8 mouse cellular contexts compared by ENCODE assay signal in genomic region chr1:93512351-93512690, GRCm38 (mm10). TPM values are rescaled to one million over a fixed set of nuclear protein-coding genes. Genes with fewer than 3 reads are reported as not detected.
A peak's percentile ranks its signal among the peaks of the same experiment; 100 is the strongest.
DNase-seq lines count a peak whose midpoint lies in the region; ATAC-seq and TF ChIP-seq lines count a peak whose summit lies in the region.

No protein-coding gene starts in this region.

- H3K79me2 ChIP-seq in heart, adult 2 months (replicated peaks; ENCODE audit: control insufficient read depth, insufficient read depth, low read length) = peaks cover 4% of the 10 kb centered on the region

- H3K4me3 ChIP-seq in heart, adult 2 months = peak overlapping the region; percentile 76
- peak overlapping the region; percentile 72 for H3K4me3 ChIP-seq in ES-Bruce4 (ENCODE audit: low read depth, low read length)
- peak overlapping the region; percentile 61 for H3K4me3 ChIP-seq in forebrain, postnatal 0 days (ENCODE audit: low read depth, low read length)

- H3K27ac ChIP-seq in heart, adult 2 months = peak overlapping the region; percentile 81
- H3K27ac ChIP-seq in ES-Bruce4 (ENCODE audit: insufficient read depth, low read length) = no peak overlapping the region
- 0 out of 2 replicates have a peak overlapping the region, but pooled peaks have one; percentile 43 for H3K27ac ChIP-seq in forebrain, postnatal 0 days (ENCODE audit: low read depth, low read length)

- no peaks in the 10 kb centered on the region for H3K36me3 ChIP-seq in heart, adult 2 months (ENCODE audit: control insufficient read depth, insufficient read depth, low read length)
- H3K36me3 ChIP-seq in ES-Bruce4 (ENCODE audit: control insufficient read depth, insufficient read depth, low read length, poor library complexity, severe bottlenecking) = peaks cover 6% of the 10 kb centered on the region
- H3K36me3 ChIP-seq in forebrain, postnatal 0 days (ENCODE audit: insufficient read depth) = peaks cover 17% of the 10 kb centered on the region

- no peaks in the 10 kb centered on the region for H3K9me3 ChIP-seq in ES-Bruce4 (replicated peaks; ENCODE audit: control insufficient read depth, insufficient read depth, low read length, poor library complexity, severe bottlenecking)
- no peaks in the 10 kb centered on the region for H3K9me3 ChIP-seq in forebrain, postnatal 0 days (ENCODE audit: low read length)

- intact Hi-C loops in heart, adult 2 months (cut with DNase I) = loop anchor here (5.0 kb wide), 3 partner anchors 125 to 290 kb away; partner anchors contain the start of genes Dtymk and Ing5
- intact Hi-C loops in left cerebral cortex, postnatal 10 days (cut with DNase I) = no loop called here

- no peak for TF ChIP-seq CTCF in heart, adult 2 months (IDR thresholded peaks at IDR 0.05)
- no peak for TF ChIP-seq CTCF in ES-Bruce4 (IDR thresholded peaks at IDR 0.05; ENCODE audit: low read depth, low read length)
- no peak for TF ChIP-seq CTCF in forebrain, postnatal 0 days (IDR thresholded peaks at IDR 0.05; ENCODE audit: low read depth)

- H3K9ac ChIP-seq in heart, adult 2 months (ENCODE audit: low read depth, low read length) = peak overlapping the region; percentile 82
- H3K9ac ChIP-seq in ES-Bruce4 (ENCODE audit: low read depth, poor library complexity, severe bottlenecking) = peak overlapping the region; percentile 39
- peak overlapping the region; percentile 57 for H3K9ac ChIP-seq in forebrain, postnatal 0 days

- WGBS in heart, adult 2 months = 2% methylated on average over 15 of the region's 15 CpGs
- WGBS in forebrain, postnatal 0 days = under 1% methylated on average over 15 of the region's 15 CpGs

- TF ChIP-seq POLR2A in heart, adult 2 months (IDR thresholded peaks at IDR 0.05; ENCODE audit: insufficient read depth, low read depth, low read length) = no peak
- TF ChIP-seq POLR2A in ES-Bruce4 (IDR thresholded peaks at IDR 0.05; ENCODE audit: insufficient read depth, low read length) = no peak

- TF ChIP-seq EP300 in heart, adult 2 months (IDR thresholded peaks at IDR 0.05; ENCODE audit: insufficient read depth, low read depth, low read length) = no peak
- TF ChIP-seq EP300 in ES-Bruce4 (IDR thresholded peaks at IDR 0.05; ENCODE audit: insufficient read depth, low read depth, low read length) = no peak

- H3K4me1 ChIP-seq in heart, adult 2 months (ENCODE audit: control insufficient read depth, insufficient read depth, low read length) = peaks cover 2% of the 10 kb centered on the region; the same call in 1 of the 2 replicates
- no peaks in the 10 kb centered on the region for H3K4me1 ChIP-seq in ES-Bruce4 (ENCODE audit: control insufficient read depth, insufficient read depth, low read length)
- H3K4me1 ChIP-seq in forebrain, postnatal 0 days (ENCODE audit: insufficient read depth) = peaks cover 4% of the 10 kb centered on the region; the same call in 1 of the 2 replicates

- ATAC-seq in forebrain, postnatal 0 days = peak; percentile 50
- 0 out of 2 replicates have a peak, but pooled peaks have one; percentile 0 for ATAC-seq in megakaryocyte, adult 5-6 weeks (ENCODE audit: poor library complexity, severe bottlenecking)

- no peaks in the 10 kb centered on the region for H3K27me3 ChIP-seq in heart, adult 2 months (ENCODE audit: control insufficient read depth, insufficient read depth, low read length)
- no peaks in the 10 kb centered on the region for H3K27me3 ChIP-seq in ES-Bruce4 (ENCODE audit: control insufficient read depth, insufficient read depth, low read length, poor library complexity, severe bottlenecking)
- no peaks in the 10 kb centered on the region for H3K27me3 ChIP-seq in forebrain, postnatal 0 days (ENCODE audit: insufficient read depth, low read length)

- H3K4me2 ChIP-seq in forebrain, postnatal 0 days (ENCODE audit: low read depth) = peak overlapping the region; percentile 79

- no peak for DNase-seq in heart, adult 2 months
- no peak for DNase-seq in heart, adult 18-20 months
- DNase-seq in forebrain, postnatal 0 days = no peak
- DNase-seq in ovary, postnatal 14 days (ENCODE audit: low spot score) = no peak
- no peak for DNase-seq in cerebellum, adult 11 months
- no peak for DNase-seq in left cerebral cortex, postnatal 10 days (ENCODE audit: extremely low spot score in 1 of 2, low spot score in 2 of 2)

RNA-seq across cellular contexts. Expression of gene Farp2, which starts 0.4 kb away (rescaled TPM):
- total RNA-seq in heart, adult 2 months (2021) = 10 to 100 TPM; 18.5 to 21.5 TPM
- polyA plus RNA-seq in heart, adult 2 months (2012; rRNA removed) = 6.6 and 13.0 TPM in 2 replicates
- 10 to 100 TPM; 21.5 to 22.0 TPM for total RNA-seq in heart, adult 18-20 months (2021)
- 4.0 and 5.0 TPM in 2 replicates for polyA plus RNA-seq in ES-Bruce4 (2011; ENCODE audit: insufficient read depth, insufficient read length, low read depth, missing spikeins)
- 2.7 and 4.4 TPM in 2 replicates for total RNA-seq in forebrain, postnatal 0 days (2014; rRNA removed)
- polyA plus RNA-seq in forebrain, postnatal 0 days (2015; fragmentation: Nextera tagmentation; extraction: Ambion mirVana) = 1.8 and 2.1 TPM in 2 replicates
- total RNA-seq in megakaryocyte, adult 5-6 weeks (2015) = 1.6 and 2.0 TPM in 2 replicates
- total RNA-seq in megakaryocyte, adult 5-6 weeks (2017) = 0.99 and 1.6 TPM in 2 replicates
- 10 to 100 TPM in 1 of 2 experiments, 1 to 10 TPM in 1; 9.4 to 10.8 TPM for total RNA-seq in left cerebral cortex, postnatal 10 days (2021)

RNA-seq across cellular contexts. Expression of gene Hdlbp, which starts 33.7 kb away (rescaled TPM):
- 100 to 1,000 TPM; 507 to 604 TPM for total RNA-seq in heart, adult 2 months (2021)
- 131 and 247 TPM in 2 replicates for polyA plus RNA-seq in heart, adult 2 months (2012; rRNA removed)
- total RNA-seq in heart, adult 18-20 months (2021) = 100 to 1,000 TPM; 521 to 556 TPM
- 226 and 232 TPM in 2 replicates for polyA plus RNA-seq in ES-Bruce4 (2011; ENCODE audit: insufficient read depth, insufficient read length, low read depth, missing spikeins)
- 61.1 and 69.4 TPM in 2 replicates for total RNA-seq in forebrain, postnatal 0 days (2014; rRNA removed)
- polyA plus RNA-seq in forebrain, postnatal 0 days (2015; fragmentation: Nextera tagmentation; extraction: Ambion mirVana) = 55.6 and 78.3 TPM in 2 replicates
- total RNA-seq in megakaryocyte, adult 5-6 weeks (2015) = 73.8 and 104 TPM in 2 replicates
- total RNA-seq in megakaryocyte, adult 5-6 weeks (2017) = 76.5 and 80.6 TPM in 2 replicates
- total RNA-seq in left cerebral cortex, postnatal 10 days (2021) = 100 to 1,000 TPM; 146 to 151 TPM
